Mouse (Mus musculus) natural killer cell, adult 2 months (primary cell): Measurements from ENCODE around the gene Cfd.

Source experiments
- DNase-seq, 2 experiments: peaks; one replicate each; pipeline ENCODE4 v3.0.0; 2022; ENCODE audit warnings: low spot score in 2 of 2

Gene Cfd

GRCm38 (mm10) chr10:79886611-79887010 is 4.0 kb upstream of the Cfd start:
- DNase-seq: no peak

- DNase-seq: no peak
Observed at GRCm38 (mm10) chr10:79889386-79889785, 1.3 kb upstream of the Cfd start.

- peak; percentile 78 to 83 for DNase-seq
Observed at GRCm38 (mm10) chr10:79892451-79893118, 1.9 kb downstream of the Cfd start.

- no peak for DNase-seq
Observed at GRCm38 (mm10) chr10:79896306-79896705, 5.7 kb downstream of the Cfd start.

- peak in 1 of 2 experiments; percentile 42 for DNase-seq
Observed at GRCm38 (mm10) chr10:79896814-79897213, 6.2 kb downstream of the Cfd start.

GRCm38 (mm10) chr10:79897316-79898245 is 6.9 kb downstream of the Cfd start:
- peak; percentile 69 to 80 for DNase-seq

- no peak for DNase-seq
Observed at GRCm38 (mm10) chr10:79900951-79901410, 10.3 kb downstream of the Cfd start.

GRCm38 (mm10) chr10:79906712-79907111 is 16.1 kb downstream of the Cfd start:
- DNase-seq: no peak

GRCm38 (mm10) chr10:79907415-79907814 is 16.8 kb downstream of the Cfd start:
- no peak for DNase-seq

GRCm38 (mm10) chr10:79908167-79909091 is 17.8 kb downstream of the Cfd start, which contains the start of gene Med16:
Med16 (minus strand) TSS chr10:79908923.
- peak; percentile 99 for DNase-seq

- peak; percentile 54 to 57 for DNase-seq
Observed at GRCm38 (mm10) chr10:79909092-79909922, 18.7 kb downstream of the Cfd start.

GRCm38 (mm10) chr10:79910556-79910955 is 19.9 kb downstream of the Cfd start, which contains the start of gene Gm26602:
Gm26602 (plus strand) TSS chr10:79910856.
- no peak for DNase-seq

GRCm38 (mm10) chr10:79912412-79912811 is 21.8 kb downstream of the Cfd start:
- no peak for DNase-seq

GRCm38 (mm10) chr10:79914131-79914947 is 23.7 kb downstream of the Cfd start:
- DNase-seq: no peak

- no peak for DNase-seq
Observed at GRCm38 (mm10) chr10:79914948-79915596, 24.4 kb downstream of the Cfd start.

- no peak for DNase-seq
Observed at GRCm38 (mm10) chr10:79916081-79916480, 25.4 kb downstream of the Cfd start.

GRCm38 (mm10) chr10:79916808-79917531 is 26.3 kb downstream of the Cfd start, which contains the start of gene Kiss1r:
Kiss1r (plus strand) TSS chr10:79916971.
- peak; percentile 78 to 80 for DNase-seq

- DNase-seq: no peak
Observed at GRCm38 (mm10) chr10:79917532-79918100, 27.0 kb downstream of the Cfd start.
